Mouse (Mus musculus): ENCODE measurements around the gene Slc16a14. TPM values are rescaled to one million over a fixed set of nuclear protein-coding genes. Genes with fewer than 3 reads are reported as not detected.

Slc16a14 gene
- polyA plus RNA-seq, 1 experiment from 2014 or later: 7.5 TPM

DNA sequence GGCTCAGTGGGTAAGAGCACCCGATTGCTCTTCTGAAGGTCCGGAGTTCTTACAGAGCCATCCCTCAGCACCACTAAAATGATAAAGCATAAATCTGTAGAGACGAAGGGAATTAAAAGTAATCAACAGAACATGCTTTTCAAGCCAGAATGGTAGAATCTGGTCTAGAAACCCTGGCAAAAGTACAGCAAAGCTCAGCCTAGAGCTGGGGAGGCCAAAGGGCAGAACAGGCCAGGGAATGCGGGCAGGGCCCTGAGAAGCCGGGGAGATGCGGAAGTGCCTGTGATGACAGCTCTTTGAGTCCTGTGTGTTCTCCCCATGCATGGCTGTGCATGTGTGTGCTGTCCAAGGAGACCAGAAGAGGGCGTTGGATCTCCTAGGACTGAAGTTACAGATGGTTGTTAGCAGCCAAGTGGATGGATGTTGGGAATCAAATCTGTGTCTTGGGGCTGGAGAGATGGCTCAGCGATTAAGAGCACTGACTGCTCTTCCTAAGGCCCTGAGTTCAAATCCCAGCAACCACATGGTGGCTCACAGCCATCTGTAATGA, 55.3 kb downstream of the Slc16a14 start:
- ATAC-seq (ENCODE audit: low read depth): no peak
- Histone ChIP-seq H3K27ac (replicated peaks) (no peak overlapping the region), H3K9me3 (no peaks in the 10 kb centered on the region), H3K9ac (no peak overlapping the region), H3K4me1 (replicated peaks) (no peaks in the 10 kb centered on the region), H3K36me3 (no peaks in the 10 kb centered on the region), H3K4me3 (no peak overlapping the region), H3K27me3 (no peaks in the 10 kb centered on the region), H3K4me2 (no peak overlapping the region)
- WGBS: 97% methylated on average over 8 of the region's 8 CpGs

GRCm38 (mm10) chr1:84877590-84877989, 57.3 kb downstream of the Slc16a14 start:
- WGBS: 88% methylated on average over 2 of the region's 2 CpGs
- Histone ChIP-seq H3K9me3 (no peaks in the 10 kb centered on the region), H3K36me3 (no peaks in the 10 kb centered on the region), H3K4me1 (replicated peaks) (no peaks in the 10 kb centered on the region), H3K4me3 (no peak overlapping the region), H3K4me2 (no peak overlapping the region), H3K27ac (replicated peaks) (no peak overlapping the region), H3K27me3 (no peaks in the 10 kb centered on the region), H3K9ac (no peak overlapping the region)
- ATAC-seq (ENCODE audit: low read depth): no peak

DNA sequence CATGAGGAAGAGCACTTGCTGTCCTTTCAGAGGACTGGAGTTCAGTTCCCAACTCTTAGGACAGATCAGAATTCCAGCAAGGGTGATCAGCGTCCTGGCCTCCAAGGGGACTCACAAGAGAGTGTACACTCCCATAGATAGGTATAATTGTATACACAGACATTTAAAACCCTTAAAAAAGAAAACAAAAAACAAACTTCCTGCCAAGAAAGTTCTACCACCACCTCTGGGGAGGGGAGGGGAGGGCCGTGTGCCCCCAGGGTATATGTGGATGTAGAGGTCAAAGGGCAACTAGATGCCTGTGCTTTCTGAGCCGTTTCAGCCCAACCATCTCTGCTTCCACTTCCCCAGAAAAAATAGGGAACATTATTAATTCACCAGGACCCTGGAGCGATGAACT, 62.0 kb downstream of the Slc16a14 start:
- WGBS: 78% methylated on average over 4 of the region's 4 CpGs

DNA sequence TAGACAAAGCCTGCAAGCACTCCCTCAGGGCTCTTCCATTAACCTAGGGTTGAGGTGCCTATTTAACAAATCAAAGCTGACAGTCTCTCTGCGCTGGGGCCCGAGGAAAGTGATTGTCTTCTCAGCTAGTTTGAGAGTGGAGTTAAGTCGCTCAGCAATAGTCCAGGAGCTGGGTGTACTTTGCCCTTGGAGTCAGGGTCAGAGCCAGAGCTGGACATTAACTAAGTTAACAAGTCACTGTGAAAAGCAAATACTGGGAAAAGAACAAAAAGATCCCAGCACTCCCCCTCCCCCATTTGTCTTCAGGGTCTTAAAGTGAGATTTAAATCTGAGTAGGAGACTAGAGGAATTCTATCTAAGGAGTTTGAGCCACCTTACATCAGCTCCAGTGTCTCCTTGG, 62.8 kb downstream of the Slc16a14 start:
- ATAC-seq (ENCODE audit: low read depth): no peak
- H3K27me3 ChIP-seq: no peaks in the 10 kb centered on the region
- no peaks in the 10 kb centered on the region for H3K4me1 ChIP-seq (replicated peaks)
- no peak overlapping the region for H3K9ac ChIP-seq
- WGBS: 17% methylated on average over 3 of the region's 3 CpGs
- H3K36me3 ChIP-seq: no peaks in the 10 kb centered on the region
- no peaks in the 10 kb centered on the region for H3K9me3 ChIP-seq
- no peak overlapping the region for H3K4me2 ChIP-seq
- H3K4me3 ChIP-seq: no peak overlapping the region
- no peak overlapping the region for H3K27ac ChIP-seq (replicated peaks)

More for the DNA sequence above, 62.0 kb downstream of the Slc16a14 start:
- no peak for ATAC-seq (ENCODE audit: low read depth)
- Histone ChIP-seq H3K27me3 (no peaks in the 10 kb centered on the region), H3K4me1 (replicated peaks) (no peaks in the 10 kb centered on the region), H3K4me3 (no peak overlapping the region), H3K4me2 (no peak overlapping the region), H3K9ac (no peak overlapping the region), H3K27ac (replicated peaks) (no peak overlapping the region), H3K9me3 (no peaks in the 10 kb centered on the region), H3K36me3 (no peaks in the 10 kb centered on the region)

- 74% methylated on average over 6 of the region's 6 CpGs for WGBS
- Histone ChIP-seq H3K9me3 (no peaks in the 10 kb centered on the region), H3K27ac (replicated peaks) (no peak overlapping the region), H3K4me3 (no peak overlapping the region), H3K27me3 (no peaks in the 10 kb centered on the region), H3K4me2 (no peak overlapping the region), H3K9ac (no peak overlapping the region), H3K36me3 (no peaks in the 10 kb centered on the region), H3K4me1 (replicated peaks) (no peaks in the 10 kb centered on the region)
- ATAC-seq (ENCODE audit: low read depth): no peak
Measured at GRCm38 (mm10) chr1:84871131-84871530, 63.8 kb downstream of the Slc16a14 start.

DNA sequence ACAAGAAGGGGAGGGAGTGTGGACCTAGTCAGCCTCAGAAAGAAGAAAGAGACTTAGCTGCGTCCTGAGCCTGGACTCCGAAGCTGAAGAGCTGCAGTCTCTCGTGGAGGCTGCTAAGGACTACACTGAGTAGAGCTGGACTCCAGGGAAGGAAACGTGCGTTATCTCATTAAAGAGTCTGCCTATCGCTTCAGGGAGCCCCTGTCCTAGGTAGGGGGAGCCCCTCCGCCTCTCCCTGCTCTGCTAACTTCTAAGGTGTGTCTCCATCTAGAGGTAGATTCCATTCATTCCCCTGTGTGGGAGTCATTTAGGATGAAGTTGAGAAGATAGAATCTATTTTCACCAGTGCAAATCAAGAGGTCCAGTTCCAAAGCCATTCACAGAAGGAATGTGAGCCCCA, 65.4 kb downstream of the Slc16a14 start:
- Histone ChIP-seq H3K4me2 (no peak overlapping the region), H3K36me3 (no peaks in the 10 kb centered on the region), H3K9ac (no peak overlapping the region), H3K4me3 (no peak overlapping the region), H3K9me3 (no peaks in the 10 kb centered on the region), H3K27ac (replicated peaks) (no peak overlapping the region), H3K27me3 (no peaks in the 10 kb centered on the region), H3K4me1 (replicated peaks) (no peaks in the 10 kb centered on the region)
- ATAC-seq (ENCODE audit: low read depth): no peak
- 68% methylated on average over 7 of the region's 7 CpGs for WGBS

DNA sequence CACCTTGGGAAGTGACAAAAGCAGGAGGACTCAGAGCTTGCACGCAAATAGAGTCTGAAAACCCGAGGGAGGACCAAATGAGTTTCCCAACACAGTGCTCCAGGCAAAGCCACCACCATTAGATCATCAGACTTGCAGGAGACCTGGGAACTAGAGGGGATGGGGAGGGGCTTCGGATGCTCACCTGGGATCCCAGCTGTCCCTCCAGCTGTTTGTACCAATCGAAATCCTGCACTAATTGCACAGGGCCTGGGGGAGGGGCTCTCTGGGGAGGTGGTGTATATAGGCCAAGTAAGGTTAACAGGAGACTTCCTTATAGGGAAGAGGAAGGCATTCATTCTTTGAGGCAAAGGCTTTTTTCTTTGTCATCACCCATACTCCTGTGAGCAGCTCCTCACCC, 66.1 kb downstream of the Slc16a14 start:
- Histone ChIP-seq H3K9me3 (no peaks in the 10 kb centered on the region), H3K9ac (no peak overlapping the region), H3K27me3 (no peaks in the 10 kb centered on the region), H3K27ac (replicated peaks) (no peak overlapping the region), H3K4me1 (replicated peaks) (no peaks in the 10 kb centered on the region), H3K4me3 (no peak overlapping the region), H3K36me3 (no peaks in the 10 kb centered on the region), H3K4me2 (no peak overlapping the region)
- WGBS: 61% methylated on average over 4 of the region's 4 CpGs
- ATAC-seq (ENCODE audit: low read depth): no peak

- Histone ChIP-seq H3K9me3 (no peaks in the 10 kb centered on the region), H3K4me1 (replicated peaks) (no peaks in the 10 kb centered on the region), H3K4me3 (no peak overlapping the region), H3K9ac (no peak overlapping the region), H3K36me3 (no peaks in the 10 kb centered on the region), H3K27ac (replicated peaks) (no peak overlapping the region), H3K4me2 (no peak overlapping the region), H3K27me3 (no peaks in the 10 kb centered on the region)
- ATAC-seq (ENCODE audit: low read depth): no peak
Measured at GRCm38 (mm10) chr1:84868311-84868710, 66.6 kb downstream of the Slc16a14 start.

GRCm38 (mm10) chr1:84866706-84867230, 68.2 kb downstream of the Slc16a14 start:
- H3K4me2 ChIP-seq: no peak overlapping the region
- no peak overlapping the region for H3K4me3 ChIP-seq
- 92% methylated on average over 3 of the region's 3 CpGs for WGBS
- no peaks in the 10 kb centered on the region for H3K9me3 ChIP-seq
- no peaks in the 10 kb centered on the region for H3K4me1 ChIP-seq (replicated peaks)
- no peak overlapping the region for H3K27ac ChIP-seq (replicated peaks)
- no peaks in the 10 kb centered on the region for H3K27me3 ChIP-seq
- no peak for ATAC-seq (ENCODE audit: low read depth)
- H3K9ac ChIP-seq: no peak overlapping the region
- H3K36me3 ChIP-seq: no peaks in the 10 kb centered on the region

- Histone ChIP-seq H3K36me3 (no peaks in the 10 kb centered on the region), H3K27me3 (no peaks in the 10 kb centered on the region), H3K4me2 (no peak overlapping the region), H3K4me3 (no peak overlapping the region), H3K4me1 (replicated peaks) (no peaks in the 10 kb centered on the region), H3K27ac (replicated peaks) (no peak overlapping the region), H3K9ac (no peak overlapping the region), H3K9me3 (no peaks in the 10 kb centered on the region)
- 91% methylated on average over 6 of the region's 6 CpGs for WGBS
- no peak for ATAC-seq (ENCODE audit: low read depth)
Measured at GRCm38 (mm10) chr1:84866231-84866630, 68.7 kb downstream of the Slc16a14 start.

- Histone ChIP-seq H3K36me3 (no peaks in the 10 kb centered on the region), H3K27me3 (no peaks in the 10 kb centered on the region), H3K9ac (no peak overlapping the region), H3K4me3 (no peak overlapping the region), H3K4me2 (no peak overlapping the region), H3K4me1 (replicated peaks) (no peaks in the 10 kb centered on the region), H3K9me3 (no peaks in the 10 kb centered on the region), H3K27ac (replicated peaks) (no peak overlapping the region)
- ATAC-seq (ENCODE audit: low read depth): no peak
- WGBS: 78% methylated on average over 2 of the region's 2 CpGs
Measured at GRCm38 (mm10) chr1:84864645-84865044, 70.3 kb downstream of the Slc16a14 start.

DNA sequence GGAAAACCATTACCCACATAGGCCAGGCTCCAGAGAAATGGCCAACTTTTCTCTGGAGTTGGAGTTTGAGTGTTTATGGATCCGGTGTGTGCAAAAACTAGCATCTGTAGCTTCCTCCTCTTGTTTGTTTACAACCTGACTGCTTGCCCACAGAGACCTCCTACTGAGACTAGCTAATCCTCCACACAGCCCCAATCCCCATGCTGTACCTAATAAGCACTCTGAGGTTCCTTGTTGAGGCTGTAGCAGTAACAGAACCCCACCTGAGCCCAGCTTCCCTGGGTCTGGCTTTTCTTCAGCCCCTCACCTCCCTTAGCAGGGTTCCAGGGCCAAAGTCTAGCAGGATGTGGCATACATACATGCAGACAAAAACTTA, 73.7 kb downstream of the Slc16a14 start:
- H3K9ac ChIP-seq: no peak overlapping the region
- H3K27me3 ChIP-seq: no peaks in the 10 kb centered on the region
- H3K4me3 ChIP-seq: no peak overlapping the region
- no peaks in the 10 kb centered on the region for H3K4me1 ChIP-seq (replicated peaks)
- H3K27ac ChIP-seq (replicated peaks): no peak overlapping the region
- no peak for ATAC-seq (ENCODE audit: low read depth)
- 89% methylated on average over 1 of the region's 1 CpGs for WGBS
- no peaks in the 10 kb centered on the region for H3K36me3 ChIP-seq
- H3K4me2 ChIP-seq: no peak overlapping the region
- H3K9me3 ChIP-seq: no peaks in the 10 kb centered on the region

Measured in neural tube, embryonic 13.5 days (tissue).